Mouse (Mus musculus): ENCODE data around the gene Irf7. TPM values are rescaled to one million over a fixed set of nuclear protein-coding genes. Genes with fewer than 3 reads are reported as not detected.

The Irf7 gene
- total RNA-seq, 2 experiments from 2014 or later, result 2.9 to 3.0 TPM

- ATAC-seq (replicated peaks; ENCODE audit: poor library complexity), result no peak
Observed at GRCm38 (mm10) chr7:141222696-141223215, 43.5 kb downstream of the Irf7 start.

- no peak for ATAC-seq (replicated peaks; ENCODE audit: poor library complexity)
Observed at GRCm38 (mm10) chr7:141222126-141222467, 44.2 kb downstream of the Irf7 start.

- peak; percentile 93 for ATAC-seq (replicated peaks; ENCODE audit: poor library complexity)
Observed at GRCm38 (mm10) chr7:141221249-141222125, 44.8 kb downstream of the Irf7 start.

- no peak for ATAC-seq (replicated peaks; ENCODE audit: poor library complexity)
Observed at GRCm38 (mm10) chr7:141220377-141220776, 45.9 kb downstream of the Irf7 start.

- no peak for ATAC-seq (replicated peaks; ENCODE audit: poor library complexity)
Observed at GRCm38 (mm10) chr7:141219558-141220099, 46.7 kb downstream of the Irf7 start.

- no peak for ATAC-seq (replicated peaks; ENCODE audit: poor library complexity)
Observed at GRCm38 (mm10) chr7:141218557-141219133, 47.6 kb downstream of the Irf7 start.

- no peak for ATAC-seq (replicated peaks; ENCODE audit: poor library complexity)
Observed at GRCm38 (mm10) chr7:141218141-141218540, 48.1 kb downstream of the Irf7 start.

GRCm38 (mm10) chr7:141217343-141218013 is 48.8 kb downstream of the Irf7 start:
- ATAC-seq (replicated peaks; ENCODE audit: poor library complexity), result no peak

- no peak for ATAC-seq (replicated peaks; ENCODE audit: poor library complexity)
Observed at GRCm38 (mm10) chr7:141216894-141217293, 49.4 kb downstream of the Irf7 start.

GRCm38 (mm10) chr7:141215880-141216733 is 50.2 kb downstream of the Irf7 start:
- ATAC-seq (replicated peaks; ENCODE audit: poor library complexity), result peak; percentile 34

GRCm38 (mm10) chr7:141215101-141215879 is 51.0 kb downstream of the Irf7 start, which contains the start of gene Rassf7:
Gene Rassf7 (plus strand): TSS chr7:141215860.
- ATAC-seq (replicated peaks; ENCODE audit: poor library complexity), result peak; percentile 94

GRCm38 (mm10) chr7:141214310-141214709 is 52.0 kb downstream of the Irf7 start:
- no peak for ATAC-seq (replicated peaks; ENCODE audit: poor library complexity)

GRCm38 (mm10) chr7:141213605-141214235 is 52.6 kb downstream of the Irf7 start, which contains the start of gene Lmntd2:
Gene Lmntd2 (minus strand): TSS chr7:141214080.
- ATAC-seq (replicated peaks; ENCODE audit: poor library complexity), result no peak

- ATAC-seq (replicated peaks; ENCODE audit: poor library complexity), result no peak
Observed at GRCm38 (mm10) chr7:141213133-141213532, 53.1 kb downstream of the Irf7 start.

Other genes with a start within 250 kb of the Irf7 start
- gene Ifitm6, start 248.6 kb downstream of the Irf7 start, total RNA-seq (2015), result 81.7 and 90.1 TPM in 2 replicates
- 37.7 and 55.9 TPM in 2 replicates for gene Ifitm6, start 248.6 kb downstream of the Irf7 start, total RNA-seq (2017)
- not detected in 2 replicates for gene Gm17387, start 237.3 kb downstream of the Irf7 start, total RNA-seq (2015)
- not detected in 2 replicates for gene Gm17387, start 237.3 kb downstream of the Irf7 start, total RNA-seq (2017)
- gene B4galnt4, start 205.4 kb downstream of the Irf7 start, total RNA-seq (2015), result 0.84 and 1.3 TPM in 2 replicates
- 1.5 and 2.8 TPM in 2 replicates for gene B4galnt4, start 205.4 kb downstream of the Irf7 start, total RNA-seq (2017)
- gene Pkp3, start 188.3 kb downstream of the Irf7 start, total RNA-seq (2015), result 1.0 and 2.2 TPM in 2 replicates
- 0.10 and 1.1 TPM in 2 replicates for gene Pkp3, start 188.3 kb downstream of the Irf7 start, total RNA-seq (2017)
- gene Sigirr, start 165.9 kb downstream of the Irf7 start, total RNA-seq (2015), result 12.3 and 12.6 TPM in 2 replicates
- 5.8 and 14.0 TPM in 2 replicates for gene Sigirr, start 165.9 kb downstream of the Irf7 start, total RNA-seq (2017)
- gene Ano9, start 148.7 kb downstream of the Irf7 start, total RNA-seq (2015), result not detected in 2 replicates
- gene Ano9, start 148.7 kb downstream of the Irf7 start, total RNA-seq (2017), result not detected in 2 replicates
- gene Ptdss2, start 144.1 kb downstream of the Irf7 start, total RNA-seq (2015), result 5.8 and 9.2 TPM in 2 replicates
- gene Ptdss2, start 144.1 kb downstream of the Irf7 start, total RNA-seq (2017), result 5.7 and 5.8 TPM in 2 replicates
- gene Rnh1, start 93.6 kb downstream of the Irf7 start, total RNA-seq (2015), result 36.0 and 41.3 TPM in 2 replicates
- gene Rnh1, start 93.6 kb downstream of the Irf7 start, total RNA-seq (2017), result 43.4 and 57.6 TPM in 2 replicates
- 30.5 and 40.6 TPM in 2 replicates for gene Hras, start 72.5 kb downstream of the Irf7 start, total RNA-seq (2015)
- 19.9 and 23.7 TPM in 2 replicates for gene Hras, start 72.5 kb downstream of the Irf7 start, total RNA-seq (2017)
- gene Lrrc56, start 72.3 kb downstream of the Irf7 start, total RNA-seq (2015), result 0.39 and 0.84 TPM in 2 replicates
- 0.50 and 3.4 TPM in 2 replicates for gene Lrrc56, start 72.3 kb downstream of the Irf7 start, total RNA-seq (2017)
- 0.20 and 0.89 TPM in 2 replicates for gene Lmntd2, start 52.4 kb downstream of the Irf7 start, total RNA-seq (2015)
- 0.10 TPM in 1 of 2 replicates, not detected in the other for gene Lmntd2, start 52.4 kb downstream of the Irf7 start, total RNA-seq (2017)
- 3.2 and 4.3 TPM in 2 replicates for gene Rassf7, start 50.6 kb downstream of the Irf7 start, total RNA-seq (2015)
- gene Rassf7, start 50.6 kb downstream of the Irf7 start, total RNA-seq (2017), result 2.2 and 6.6 TPM in 2 replicates
- gene Phrf1, start 37.7 kb downstream of the Irf7 start, total RNA-seq (2015), result 51.0 and 53.0 TPM in 2 replicates
- gene Phrf1, start 37.7 kb downstream of the Irf7 start, total RNA-seq (2017), result 60.4 and 62.2 TPM in 2 replicates
- gene Cdhr5, start 10.3 kb upstream of the Irf7 start, total RNA-seq (2015), result not detected in 2 replicates
- not detected in 2 replicates for gene Cdhr5, start 10.3 kb upstream of the Irf7 start, total RNA-seq (2017)
- gene Sct, start 12.7 kb upstream of the Irf7 start, total RNA-seq (2015), result not detected in 2 replicates
- not detected in 2 replicates for gene Sct, start 12.7 kb upstream of the Irf7 start, total RNA-seq (2017)
- not detected in 2 replicates for gene Drd4, start 25.5 kb upstream of the Irf7 start, total RNA-seq (2015)
- gene Drd4, start 25.5 kb upstream of the Irf7 start, total RNA-seq (2017), result not detected in 2 replicates
- 33.6 and 33.7 TPM in 2 replicates for gene Deaf1, start 61.2 kb upstream of the Irf7 start, total RNA-seq (2015)
- 19.8 and 23.0 TPM in 2 replicates for gene Deaf1, start 61.2 kb upstream of the Irf7 start, total RNA-seq (2017)
- 11.1 and 11.7 TPM in 2 replicates for gene Tmem80, start 61.3 kb upstream of the Irf7 start, total RNA-seq (2015)
- gene Tmem80, start 61.3 kb upstream of the Irf7 start, total RNA-seq (2017), result 9.1 and 9.2 TPM in 2 replicates
- gene Eps8l2, start 72.4 kb upstream of the Irf7 start, total RNA-seq (2015), result 0.67 TPM in 1 of 2 replicates, not detected in the other
- gene Eps8l2, start 72.4 kb upstream of the Irf7 start, total RNA-seq (2017), result not detected in 2 replicates
- gene Taldo1, start 125.7 kb upstream of the Irf7 start, total RNA-seq (2015), result 103 and 117 TPM in 2 replicates
- gene Taldo1, start 125.7 kb upstream of the Irf7 start, total RNA-seq (2017), result 508 and 513 TPM in 2 replicates
- gene Gatd1, start 147.7 kb upstream of the Irf7 start, total RNA-seq (2015), result 21.9 and 25.9 TPM in 2 replicates
- 13.5 and 16.3 TPM in 2 replicates for gene Gatd1, start 147.7 kb upstream of the Irf7 start, total RNA-seq (2017)
- not detected in 2 replicates for gene Cend1, start 163.0 kb upstream of the Irf7 start, total RNA-seq (2015)
- not detected in 2 replicates for gene Cend1, start 163.0 kb upstream of the Irf7 start, total RNA-seq (2017)
- gene Slc25a22, start 171.4 kb upstream of the Irf7 start, total RNA-seq (2015), result 15.5 and 19.8 TPM in 2 replicates
- gene Slc25a22, start 171.4 kb upstream of the Irf7 start, total RNA-seq (2017), result 4.4 and 5.3 TPM in 2 replicates
- 14.2 and 14.4 TPM in 2 replicates for gene Pidd1, start 177.5 kb upstream of the Irf7 start, total RNA-seq (2015)
- 9.7 and 11.2 TPM in 2 replicates for gene Pidd1, start 177.5 kb upstream of the Irf7 start, total RNA-seq (2017)
- gene Rplp2, start 180.9 kb upstream of the Irf7 start, total RNA-seq (2015), result 2,968 and 3,129 TPM in 2 replicates
- gene Rplp2, start 180.9 kb upstream of the Irf7 start, total RNA-seq (2017), result 2,070 and 2,265 TPM in 2 replicates
- 44.5 and 44.9 TPM in 2 replicates for gene Pnpla2, start 188.7 kb upstream of the Irf7 start, total RNA-seq (2015)
- 15.6 and 20.1 TPM in 2 replicates for gene Pnpla2, start 188.7 kb upstream of the Irf7 start, total RNA-seq (2017)
- gene Cracr2b, start 194.6 kb upstream of the Irf7 start, total RNA-seq (2015), result 8.6 and 8.9 TPM in 2 replicates
- 11.4 and 16.6 TPM in 2 replicates for gene Cracr2b, start 194.6 kb upstream of the Irf7 start, total RNA-seq (2017)
- 11.0 and 14.7 TPM in 2 replicates for gene Cd151, start 200.9 kb upstream of the Irf7 start, total RNA-seq (2015)
- gene Cd151, start 200.9 kb upstream of the Irf7 start, total RNA-seq (2017), result 14.5 and 22.1 TPM in 2 replicates
- gene Polr2l, start 208.7 kb upstream of the Irf7 start, total RNA-seq (2015), result 31.3 and 40.2 TPM in 2 replicates
- 45.0 and 46.7 TPM in 2 replicates for gene Polr2l, start 208.7 kb upstream of the Irf7 start, total RNA-seq (2017)
- gene Tspan4, start 208.8 kb upstream of the Irf7 start, total RNA-seq (2015), result 18.3 and 23.9 TPM in 2 replicates
- gene Tspan4, start 208.8 kb upstream of the Irf7 start, total RNA-seq (2017), result 38.2 and 39.1 TPM in 2 replicates

Data from megakaryocyte progenitor cell, adult 5-6 weeks (primary cell).